In genomic region chr7:47007109-47007780, GRCm38 (mm10) we compare ENCODE assay signal across 8 mouse cellular contexts. TPM values are rescaled to one million over a fixed set of nuclear protein-coding genes. Genes with fewer than 3 reads are reported as not detected.
DNase-seq lines count a peak whose midpoint lies in the region; ATAC-seq and TF ChIP-seq lines count a peak whose summit lies in the region.

No protein-coding gene starts in this region.

- peak overlapping the region; percentile 79 for H3K4me3 ChIP-seq in lung, postnatal 0 days (ENCODE audit: low read depth, low read length)
- peak overlapping the region; percentile 75 for H3K4me3 ChIP-seq in cortical plate, adult 2 months (ENCODE audit: insufficient read depth, low read length)
- H3K4me3 ChIP-seq in hindbrain, embryonic 15.5 days, result peak overlapping the region; percentile 94
- peak overlapping the region; percentile 77 for H3K4me3 ChIP-seq in midbrain, embryonic 10.5 days

- TF ChIP-seq CTCF in lung, postnatal 0 days (IDR thresholded peaks at IDR 0.05), result no peak
- no peak for TF ChIP-seq CTCF in cortical plate, adult 2 months (IDR thresholded peaks at IDR 0.05; ENCODE audit: extremely low read depth, insufficient read depth, low read length)

- H3K27me3 ChIP-seq in lung, postnatal 0 days (replicated peaks; ENCODE audit: insufficient read depth, low read length), result no peaks in the 10 kb centered on the region
- no peaks in the 10 kb centered on the region for H3K27me3 ChIP-seq in hindbrain, embryonic 15.5 days
- H3K27me3 ChIP-seq in midbrain, embryonic 10.5 days (ENCODE audit: low read depth, poor library complexity, severe bottlenecking), result no peaks in the 10 kb centered on the region

- H3K9ac ChIP-seq in lung, postnatal 0 days (replicated peaks; ENCODE audit: low read depth), result peak overlapping the region; percentile 74
- H3K9ac ChIP-seq in hindbrain, embryonic 15.5 days, result peak overlapping the region; percentile 77

- H3K27ac ChIP-seq in lung, postnatal 0 days (ENCODE audit: low read length), result peak overlapping the region; percentile 97
- H3K27ac ChIP-seq in cortical plate, adult 2 months (ENCODE audit: insufficient read depth, low read length), result 0 out of 2 replicates have a peak overlapping the region, but pooled peaks have one; percentile 19
- peak overlapping the region; percentile 92 for H3K27ac ChIP-seq in hindbrain, embryonic 15.5 days (replicated peaks)
- peak overlapping the region; percentile 88 for H3K27ac ChIP-seq in midbrain, embryonic 10.5 days (replicated peaks)

- no peaks in the 10 kb centered on the region for H3K36me3 ChIP-seq in lung, postnatal 0 days (ENCODE audit: insufficient read depth, low read length)
- no peaks in the 10 kb centered on the region for H3K36me3 ChIP-seq in hindbrain, embryonic 15.5 days
- H3K36me3 ChIP-seq in midbrain, embryonic 10.5 days, result no peaks in the 10 kb centered on the region

- ATAC-seq in lung, postnatal 0 days, result no peak
- ATAC-seq in hindbrain, embryonic 15.5 days (ENCODE audit: low FRiP score, low read depth), result no peak; the same call in 1 of the 2 replicates
- ATAC-seq in activated CD4-positive, CD25-positive, alpha-beta regulatory T cell, adult 4 months, result no peak

- H3K4me1 ChIP-seq in lung, postnatal 0 days (ENCODE audit: insufficient read depth, low read depth, low read length), result peaks cover 11% of the 10 kb centered on the region; the same call in 1 of the 2 replicates
- peaks cover 7% of the 10 kb centered on the region; the same call in 1 of the 2 replicates for H3K4me1 ChIP-seq in cortical plate, adult 2 months (ENCODE audit: control insufficient read depth, insufficient read depth, low read length)
- H3K4me1 ChIP-seq in hindbrain, embryonic 15.5 days (replicated peaks), result peaks cover 62% of the 10 kb centered on the region
- H3K4me1 ChIP-seq in midbrain, embryonic 10.5 days, result peaks cover 49% of the 10 kb centered on the region

- no peak for TF ChIP-seq EP300 in lung, postnatal 0 days (IDR thresholded peaks at IDR 0.05)

- DNase-seq in lung, postnatal 0 days (ENCODE audit: low spot score), result no peak
- DNase-seq in lung, postnatal 36 days, result no peak
- DNase-seq in midbrain, embryonic 10.5 days (ENCODE audit: low spot score), result no peak
- no peak for DNase-seq in adrenal gland, adult 18-20 months (ENCODE audit: low spot score in 2 of 2)
- no peak for DNase-seq in ovary, postnatal 14 days (ENCODE audit: low spot score)

- no peaks in the 10 kb centered on the region for H3K9me3 ChIP-seq in lung, postnatal 0 days (ENCODE audit: low read length)
- no peaks in the 10 kb centered on the region for H3K9me3 ChIP-seq in hindbrain, embryonic 15.5 days
- no peaks in the 10 kb centered on the region for H3K9me3 ChIP-seq in midbrain, embryonic 10.5 days (replicated peaks)

- WGBS in lung, postnatal 0 days, result 9% methylated on average over 21 of the region's 21 CpGs
- 25% methylated on average over 21 of the region's 21 CpGs for WGBS in hindbrain, embryonic 15.5 days
- 26% methylated on average over 21 of the region's 21 CpGs for WGBS in midbrain, embryonic 10.5 days

- H3K4me2 ChIP-seq in lung, postnatal 0 days (replicated peaks; ENCODE audit: low read depth, low read length), result peak overlapping the region; percentile 75
- peak overlapping the region; percentile 95 for H3K4me2 ChIP-seq in hindbrain, embryonic 15.5 days

- no peak for TF ChIP-seq POLR2A in cortical plate, adult 2 months (IDR thresholded peaks at IDR 0.05; ENCODE audit: extremely low read depth, insufficient read depth, low read length)

RNA-seq across cellular contexts. Expression of gene Spty2d1, which starts 1.0 kb away (rescaled TPM):
- polyA plus RNA-seq in lung, postnatal 0 days (2015; fragmentation: Nextera tagmentation; extraction: Ambion mirVana), result 13.1 and 14.9 TPM in 2 replicates
- 6.8 and 7.2 TPM in 2 replicates for polyA plus RNA-seq in cortical plate, adult 2 months (2012; rRNA removed)
- polyA plus RNA-seq in hindbrain, embryonic 15.5 days (2015; fragmentation: Nextera tagmentation; extraction: Ambion mirVana), result 8.3 and 8.4 TPM in 2 replicates
- 11.1 and 12.8 TPM in 2 replicates for polyA plus RNA-seq in midbrain, embryonic 10.5 days (2016; fragmentation: Nextera tagmentation; extraction: Ambion mirVana)
- polyA plus RNA-seq in activated CD4-positive, CD25-positive, alpha-beta regulatory T cell, adult 4 months (2017; shearing (Covaris generic)), result 10 to 100 TPM; 23.5 to 32.3 TPM
- total RNA-seq in adrenal gland, adult 18-20 months (2021), result 10 to 100 TPM; 19.2 to 20.0 TPM

RNA-seq across cellular contexts. Expression of gene Gm9999, which starts 23.9 kb away (rescaled TPM):
- polyA plus RNA-seq in lung, postnatal 0 days (2015; fragmentation: Nextera tagmentation; extraction: Ambion mirVana), result not detected in 2 replicates
- not detected in 2 replicates for polyA plus RNA-seq in cortical plate, adult 2 months (2012; rRNA removed)
- polyA plus RNA-seq in hindbrain, embryonic 15.5 days (2015; fragmentation: Nextera tagmentation; extraction: Ambion mirVana), result not detected in 2 replicates
- polyA plus RNA-seq in midbrain, embryonic 10.5 days (2016; fragmentation: Nextera tagmentation; extraction: Ambion mirVana), result not detected in 2 replicates
- polyA plus RNA-seq in activated CD4-positive, CD25-positive, alpha-beta regulatory T cell, adult 4 months (2017; shearing (Covaris generic)), result not detected
- total RNA-seq in adrenal gland, adult 18-20 months (2021), result not detected

RNA-seq across cellular contexts. Expression of gene Tmem86a, which starts 43.2 kb away (rescaled TPM):
- polyA plus RNA-seq in lung, postnatal 0 days (2015; fragmentation: Nextera tagmentation; extraction: Ambion mirVana), result 36.2 and 36.5 TPM in 2 replicates
- 22.5 and 22.6 TPM in 2 replicates for polyA plus RNA-seq in cortical plate, adult 2 months (2012; rRNA removed)
- 25.8 and 25.9 TPM in 2 replicates for polyA plus RNA-seq in hindbrain, embryonic 15.5 days (2015; fragmentation: Nextera tagmentation; extraction: Ambion mirVana)
- polyA plus RNA-seq in midbrain, embryonic 10.5 days (2016; fragmentation: Nextera tagmentation; extraction: Ambion mirVana), result 12.5 and 12.8 TPM in 2 replicates
- polyA plus RNA-seq in activated CD4-positive, CD25-positive, alpha-beta regulatory T cell, adult 4 months (2017; shearing (Covaris generic)), result 1 to 10 TPM; 1.0 to 2.9 TPM
- 10 to 100 TPM; 18.6 to 22.3 TPM for total RNA-seq in adrenal gland, adult 18-20 months (2021)

RNA-seq across cellular contexts. Expression of gene Uevld, which starts 48.9 kb away (rescaled TPM):
- 4.1 and 6.0 TPM in 2 replicates for polyA plus RNA-seq in lung, postnatal 0 days (2015; fragmentation: Nextera tagmentation; extraction: Ambion mirVana)
- polyA plus RNA-seq in cortical plate, adult 2 months (2012; rRNA removed), result 7.1 and 7.8 TPM in 2 replicates
- polyA plus RNA-seq in hindbrain, embryonic 15.5 days (2015; fragmentation: Nextera tagmentation; extraction: Ambion mirVana), result 4.5 and 5.6 TPM in 2 replicates
- polyA plus RNA-seq in midbrain, embryonic 10.5 days (2016; fragmentation: Nextera tagmentation; extraction: Ambion mirVana), result 13.5 and 14.3 TPM in 2 replicates
- 1 to 10 TPM; 6.4 to 8.0 TPM for polyA plus RNA-seq in activated CD4-positive, CD25-positive, alpha-beta regulatory T cell, adult 4 months (2017; shearing (Covaris generic))
- 10 to 100 TPM; 16.3 to 17.4 TPM for total RNA-seq in adrenal gland, adult 18-20 months (2021)

Comparison
In these comparisons a context has a peak if more than half of its experiments do, and no peak if none do; other contexts are left out.
1. H3K27ac ChIP-seq: peak in every context shown above with its lines; median percentile 97 in lung, postnatal 0 days; 92 in hindbrain, embryonic 15.5 days; 88 in midbrain, embryonic 10.5 days; 19 in cortical plate, adult 2 months.